Mouse (Mus musculus) limb, embryonic 14.5 days (tissue): ENCODE data around the gene Acot3. TPM values are rescaled to one million over a fixed set of nuclear protein-coding genes. Genes with fewer than 3 reads are reported as not detected.
A peak's percentile ranks its signal among the peaks of the same experiment; 100 is the strongest.
"Not testable (repeated sequence)": the region's sequence is repeated elsewhere in the genome, so short reads cannot be mapped to it uniquely, and the experiment has no call there.

Experiments
- ATAC-seq: fragments of 200-750 bp; cut with Nextera tagmentation; 2 replicates; pipeline ENCODE4 v1.8.0; 2017; ENCODE audit warnings: low read depth, moderate number of reproducible peaks, moderate TSS enrichment; ENCODE audit not compliant: low FRiP score
- DNase-seq: peaks from one replicate; pipeline ENCODE4 v3.0.0-alpha.2; 2015; ENCODE audit warnings: low spot score
- H3K27ac ChIP-seq: fragments of 300-500 bp; sonication (generic); replicated peaks from 2 replicates; pipeline ENCODE4 v1.5.1; 2014; ENCODE audit warnings: low read depth, mild to moderate bottlenecking, low read length, moderate library complexity, mixed read lengths
- H3K27me3 ChIP-seq: fragments of 300-500 bp; sonication (generic); 2 replicates; pipeline ENCODE4 v1.6.1; 2014; ENCODE audit warnings: low read length, mixed read lengths; ENCODE audit not compliant: control insufficient read depth, insufficient read depth
- H3K36me3 ChIP-seq: fragments of 300-500 bp; sonication (generic); 2 replicates; pipeline ENCODE4 v1.6.1; 2014; ENCODE audit warnings: mild to moderate bottlenecking, low read length, moderate library complexity, mixed read lengths; ENCODE audit not compliant: control insufficient read depth, insufficient read depth
- H3K4me1 ChIP-seq: fragments of 300-500 bp; sonication (generic); 2 replicates; pipeline ENCODE4 v1.6.1; 2014; ENCODE audit warnings: antibody characterized with exemption, low read length, mixed read lengths; ENCODE audit not compliant: control insufficient read depth, insufficient read depth
- H3K4me2 ChIP-seq: fragments of 300-500 bp; sonication (generic); replicated peaks from 2 replicates; pipeline ENCODE4 v1.6.1; 2014; ENCODE audit warnings: low read depth, mild to moderate bottlenecking, low read length, moderate library complexity; ENCODE audit not compliant: severe bottlenecking
- H3K4me3 ChIP-seq: fragments of 300-500 bp; sonication (generic); replicated peaks from 2 replicates; pipeline ENCODE4 v1.5.1; 2014; ENCODE audit warnings: low read length
- H3K9ac ChIP-seq: fragments of 300-500 bp; sonication (generic); 2 replicates; pipeline ENCODE4 v1.6.1; 2014; ENCODE audit warnings: mild to moderate bottlenecking, low read depth, low read length, moderate library complexity; ENCODE audit not compliant: severe bottlenecking
- H3K9me3 ChIP-seq: fragments of 300-500 bp; sonication (generic); 2 replicates; pipeline ENCODE4 v1.6.1; 2016; ENCODE audit warnings: low read length; ENCODE audit not compliant: control insufficient read depth
- POLR2A ChIP-seq: fragments of 200-500 bp; IDR thresholded peaks from 2 replicates; pipeline ENCODE4 v1.8.0; 2012; ENCODE audit warnings: inconsistent platforms, mild to moderate bottlenecking, moderate library complexity, borderline replicate concordance; ENCODE audit not compliant: insufficient read depth, insufficient read length; ENCODE audit errors: extremely low read depth
- WGBS: fragments of 180-500 bp; shearing (Covaris S2); extraction: QIAGEN DNeasy Blood & Tissue Kit; methylation state at CpG from one replicate; pipeline ENCODE4 v1.1.7; 2014; 5-methylcytosine and 5-hydroxymethylcytosine counted together
- polyA plus RNA-seq, 2 experiments: library from polyadenylated mRNA; depleted of rRNA in 1 of 2; stranded (reverse) in 1 of 2; unstranded in 1 of 2; fragments of >200 nt; fragmentation: Nextera tagmentation in 1 of 2; extraction: Ambion mirVana in 1 of 2; gene quantifications; 2 replicates each; pipeline versions ENCODE4 v1.2.1 to v1.2.3; 2012 to 2014

The Acot3 gene
- polyA plus RNA-seq, 2 experiments: 0.01 TPM; not detected in 1

- no peak overlapping the region for H3K27ac ChIP-seq
- no peaks in the 10 kb centered on the region for H3K9me3 ChIP-seq
- DNase-seq: no peak
- H3K36me3 ChIP-seq: no peaks in the 10 kb centered on the region
- H3K4me3 ChIP-seq: no peak overlapping the region
- H3K9ac ChIP-seq: no peak overlapping the region
- no peak overlapping the region for H3K4me2 ChIP-seq
- H3K4me1 ChIP-seq: no peaks in the 10 kb centered on the region
- no peak for ATAC-seq
- WGBS: 81% methylated on average over 4 of the region's 4 CpGs
- no peak for TF ChIP-seq POLR2A
- no peaks in the 10 kb centered on the region for H3K27me3 ChIP-seq
Observed at GRCm38 (mm10) chr12:84077371-84077990, 25.5 kb downstream of the Acot3 start.

- ATAC-seq (no peak), DNase-seq (no peak)
- H3K4me3 ChIP-seq: no peak overlapping the region
- no peak for TF ChIP-seq POLR2A
- no peaks in the 10 kb centered on the region for H3K9me3 ChIP-seq
- H3K27me3 ChIP-seq: no peaks in the 10 kb centered on the region
- no peaks in the 10 kb centered on the region for H3K36me3 ChIP-seq
- no peaks in the 10 kb centered on the region for H3K4me1 ChIP-seq
- no peak overlapping the region for H3K27ac ChIP-seq
- H3K4me2 ChIP-seq: no peak overlapping the region
- H3K9ac ChIP-seq: no peak overlapping the region
- 85% methylated on average over 2 of the region's 2 CpGs for WGBS
Observed at GRCm38 (mm10) chr12:84083842-84084241, 31.9 kb downstream of the Acot3 start.

GRCm38 (mm10) chr12:84084581-84084980 is 32.6 kb downstream of the Acot3 start:
- H3K9ac ChIP-seq: no peak overlapping the region
- TF ChIP-seq POLR2A: no peak
- ATAC-seq (no peak), DNase-seq (no peak)
- H3K4me2 ChIP-seq: no peak overlapping the region
- no peaks in the 10 kb centered on the region for H3K36me3 ChIP-seq
- H3K27ac ChIP-seq: no peak overlapping the region
- 87% methylated on average over 4 of the region's 4 CpGs for WGBS
- H3K4me3 ChIP-seq: no peak overlapping the region
- H3K9me3 ChIP-seq: no peaks in the 10 kb centered on the region
- H3K4me1 ChIP-seq: no peaks in the 10 kb centered on the region
- no peaks in the 10 kb centered on the region for H3K27me3 ChIP-seq

- H3K4me2 ChIP-seq, H3K4me3 ChIP-seq, H3K4me1 ChIP-seq, ATAC-seq, H3K9me3 ChIP-seq, DNase-seq, H3K27ac ChIP-seq, H3K9ac ChIP-seq, H3K27me3 ChIP-seq, H3K36me3 ChIP-seq: not testable (repeated sequence)
- 92% methylated on average over 5 of the region's 5 CpGs for WGBS
Observed at GRCm38 (mm10) chr12:84094666-84095065, 42.7 kb downstream of the Acot3 start.

GRCm38 (mm10) chr12:84099605-84100004 is 47.7 kb downstream of the Acot3 start:
- ATAC-seq (no peak), DNase-seq (no peak)
- no peak overlapping the region for H3K4me3 ChIP-seq
- H3K36me3 ChIP-seq: no peaks in the 10 kb centered on the region
- no peaks in the 10 kb centered on the region for H3K27me3 ChIP-seq
- H3K9me3 ChIP-seq: no peaks in the 10 kb centered on the region
- WGBS: 98% methylated on average over 2 of the region's 2 CpGs
- no peak overlapping the region for H3K4me2 ChIP-seq
- no peak for TF ChIP-seq POLR2A
- H3K9ac ChIP-seq: no peak overlapping the region
- no peaks in the 10 kb centered on the region for H3K4me1 ChIP-seq
- no peak overlapping the region for H3K27ac ChIP-seq

GRCm38 (mm10) chr12:84100071-84100470 is 48.1 kb downstream of the Acot3 start:
- Histone ChIP-seq H3K9ac (no peak overlapping the region), H3K4me3 (peak overlapping the region; percentile 49), H3K27ac (no peak overlapping the region), H3K4me1 (no peaks in the 10 kb centered on the region), H3K9me3 (no peaks in the 10 kb centered on the region), H3K27me3 (no peaks in the 10 kb centered on the region), H3K36me3 (no peaks in the 10 kb centered on the region), H3K4me2 (peak overlapping the region; percentile 66)
- DNase-seq (no peak), ATAC-seq (no peak)
- WGBS: 69% methylated on average over 1 of the region's 1 CpGs
- TF ChIP-seq POLR2A: no peak
